Mouse (Mus musculus): Measurements from ENCODE around the gene Mmp10.

Mmp10 gene

DNA sequence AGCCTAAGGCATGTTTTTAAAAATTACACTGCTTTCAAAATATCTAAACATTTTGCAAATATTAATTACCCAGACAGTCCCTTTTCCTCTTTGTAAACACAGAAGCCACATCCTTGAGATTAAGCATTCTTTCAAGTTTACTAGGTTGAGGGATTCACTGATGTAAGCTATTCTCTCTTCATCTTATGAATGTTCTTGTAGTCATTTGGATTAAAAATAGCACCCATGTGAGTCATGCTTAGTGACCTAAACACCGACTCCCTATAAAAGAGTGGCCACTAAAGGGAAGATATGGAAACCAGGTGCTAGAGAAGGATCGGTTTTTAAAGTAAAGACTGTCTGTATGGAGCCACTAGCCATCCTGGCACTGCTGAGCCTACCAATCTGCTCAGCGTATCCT is at the start of gene Mmp10:
Gene Mmp10 (plus strand): TSS at position 302 of the 400 bp plus-strand sequence.
- DNase-seq (ENCODE audit: low read depth, low spot score) = no peak

- DNase-seq (ENCODE audit: low read depth, low spot score) = no peak
Measured at GRCm38 (mm10) chr9:7453302-7453701, 48.9 kb upstream of the Mmp10 start.

DNA sequence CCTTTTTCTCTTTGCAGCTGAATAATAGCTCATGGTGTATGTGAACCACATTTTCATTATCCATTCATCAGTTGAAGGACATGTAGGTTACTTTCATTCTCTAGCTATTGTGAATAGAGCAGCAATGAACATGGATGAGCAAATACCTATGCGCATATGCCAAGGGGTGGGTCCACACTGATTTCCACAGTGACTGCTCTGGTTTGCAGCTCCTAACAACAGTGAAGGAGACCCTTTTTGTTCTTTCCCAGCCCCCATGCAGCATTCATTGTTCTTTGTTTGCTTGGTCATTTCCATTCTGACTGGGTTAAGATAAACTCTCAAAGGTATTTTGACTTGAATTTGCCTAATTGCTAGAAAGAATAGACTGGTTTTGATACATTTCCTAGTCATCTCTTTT is 31.9 kb upstream of the Mmp10 start:
- no peak for DNase-seq (ENCODE audit: low read depth, low spot score)

- DNase-seq (ENCODE audit: low read depth, low spot score) = no peak
Measured at GRCm38 (mm10) chr9:7483684-7484394, 18.3 kb upstream of the Mmp10 start.

GRCm38 (mm10) chr9:7501138-7501537 is 1.0 kb upstream of the Mmp10 start:
- DNase-seq (ENCODE audit: low read depth, low spot score) = peak; percentile 72

DNA sequence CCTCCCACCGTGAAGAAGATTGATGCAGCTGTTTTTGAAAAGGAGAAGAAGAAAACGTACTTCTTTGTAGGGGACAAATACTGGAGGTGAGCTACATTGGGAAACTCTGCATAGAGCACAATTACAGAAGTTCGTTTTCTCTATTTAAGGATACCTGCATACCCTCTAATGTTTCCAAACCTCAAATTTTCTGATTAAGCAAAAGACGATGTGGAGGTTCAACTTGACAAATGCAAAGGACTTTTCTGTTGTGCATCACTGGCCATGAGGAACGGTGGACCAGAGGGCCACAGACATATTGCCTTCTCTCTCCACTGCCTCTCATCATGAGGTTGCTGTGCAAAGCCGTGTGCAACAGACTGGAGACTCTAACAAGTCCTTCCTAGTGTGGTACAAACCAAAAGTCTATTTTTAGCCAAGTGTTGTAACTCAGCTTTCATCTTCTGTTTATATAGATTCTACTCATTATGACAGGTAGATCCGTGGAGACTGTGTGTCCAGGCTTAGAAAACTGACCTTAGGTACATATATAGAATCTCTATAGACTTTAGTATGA is 5.2 kb downstream of the Mmp10 start:
- DNase-seq (ENCODE audit: low read depth, low spot score) = no peak

DNA sequence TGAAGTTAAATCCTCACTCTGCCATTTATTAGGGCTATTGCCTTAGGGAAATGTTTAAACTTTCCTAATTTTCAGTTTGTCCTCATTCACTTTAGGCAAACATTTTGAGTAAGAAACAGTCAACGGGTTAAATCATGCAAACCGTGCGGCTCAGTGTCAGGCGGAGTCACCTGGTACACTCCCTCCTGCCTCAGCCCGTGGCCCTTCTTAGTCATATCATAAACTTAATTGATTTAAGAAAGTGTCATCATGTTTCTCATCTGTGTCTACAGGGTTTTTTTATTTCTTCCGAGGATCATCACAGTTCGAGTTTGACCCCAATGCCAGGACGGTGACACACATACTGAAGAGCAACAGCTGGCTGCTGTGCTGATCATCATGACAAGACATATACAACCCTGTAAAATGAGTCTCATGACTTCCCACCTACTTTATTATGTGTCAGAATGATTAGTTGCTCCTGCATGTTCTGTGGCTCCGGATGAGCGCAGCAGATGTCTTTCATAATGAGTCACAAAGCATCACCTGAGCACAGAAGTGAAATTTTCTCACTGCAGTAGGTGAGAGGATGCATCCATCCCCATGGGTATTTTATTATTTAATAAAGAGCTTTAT is 7.6 kb downstream of the Mmp10 start:
- peak; percentile 82 for DNase-seq (ENCODE audit: low read depth, low spot score)

DNA sequence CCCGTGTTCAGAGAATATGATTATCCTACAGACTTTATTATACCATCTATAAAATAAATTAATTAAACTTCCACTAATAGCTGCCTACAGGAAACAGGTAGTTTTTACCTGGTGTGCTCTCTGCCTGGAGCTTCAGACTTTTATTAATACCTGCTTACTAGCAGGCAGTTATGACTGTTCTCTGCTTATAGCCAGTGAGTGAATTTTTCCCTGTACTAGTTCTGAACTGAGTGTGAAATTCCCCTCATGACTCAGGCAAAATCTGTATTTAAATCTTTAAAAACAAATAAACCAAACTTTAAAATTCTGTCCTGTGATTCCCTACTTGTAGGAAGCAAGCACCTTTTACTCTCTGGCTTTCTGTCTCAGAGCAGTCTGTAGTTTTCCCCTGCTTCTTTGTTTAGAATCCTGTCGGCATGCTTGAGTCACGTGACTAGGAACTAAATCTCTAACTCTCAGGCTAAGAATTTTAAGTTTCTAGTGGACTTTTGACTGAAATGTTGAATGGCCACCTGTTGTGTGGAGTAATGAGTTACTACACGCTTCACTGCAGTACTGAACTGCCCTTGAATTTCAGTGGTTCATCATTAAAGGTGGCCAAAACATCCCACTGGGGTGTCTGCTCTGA is 15.9 kb downstream of the Mmp10 start:
- no peak for DNase-seq (ENCODE audit: low read depth, low spot score)

GRCm38 (mm10) chr9:7526255-7526940 is 24.2 kb downstream of the Mmp10 start:
- no peak for DNase-seq (ENCODE audit: low read depth, low spot score)

DNA sequence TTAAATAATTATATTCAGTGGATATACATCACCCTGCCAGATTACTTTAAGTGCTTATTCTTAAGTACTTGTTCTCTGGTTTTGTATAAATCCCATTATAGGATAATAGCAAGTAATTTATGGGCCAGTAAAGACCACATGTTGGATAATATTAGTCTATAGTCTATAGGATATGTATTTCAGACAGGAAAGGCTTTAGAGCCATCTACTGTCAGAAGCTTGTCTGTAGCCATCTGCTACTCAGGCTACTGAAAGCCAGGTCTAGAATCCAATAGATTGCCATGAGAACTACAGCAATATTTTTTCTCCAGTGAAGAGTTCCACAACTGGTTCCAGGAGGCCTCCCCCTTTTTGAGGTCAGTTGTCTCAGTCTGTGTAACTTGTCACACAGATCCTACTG is 40.6 kb downstream of the Mmp10 start:
- no peak for DNase-seq (ENCODE audit: low read depth, low spot score)

GRCm38 (mm10) chr9:7544923-7545457 is 42.8 kb downstream of the Mmp10 start:
- no peak for DNase-seq (ENCODE audit: low read depth, low spot score)

DNA sequence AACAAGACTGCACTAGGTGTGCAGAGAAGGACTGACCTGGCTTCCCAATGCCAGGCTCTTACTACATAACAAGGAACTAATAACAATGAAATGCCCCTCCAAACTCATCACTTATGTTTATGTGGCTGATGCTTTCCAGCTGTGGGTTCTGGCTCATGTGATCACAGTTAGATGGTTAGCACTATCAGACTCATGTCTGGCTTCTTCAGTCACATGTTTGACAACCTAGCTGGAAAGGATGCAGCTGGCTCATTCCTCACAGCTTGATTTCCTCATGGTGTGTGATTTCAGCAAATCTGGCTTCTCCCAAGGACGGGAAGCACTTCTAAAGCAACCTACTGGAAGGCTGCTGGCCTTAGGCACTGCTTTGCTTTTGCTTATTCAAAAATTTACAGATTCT is 43.3 kb downstream of the Mmp10 start:
- DNase-seq (ENCODE audit: low read depth, low spot score) = no peak

DNA sequence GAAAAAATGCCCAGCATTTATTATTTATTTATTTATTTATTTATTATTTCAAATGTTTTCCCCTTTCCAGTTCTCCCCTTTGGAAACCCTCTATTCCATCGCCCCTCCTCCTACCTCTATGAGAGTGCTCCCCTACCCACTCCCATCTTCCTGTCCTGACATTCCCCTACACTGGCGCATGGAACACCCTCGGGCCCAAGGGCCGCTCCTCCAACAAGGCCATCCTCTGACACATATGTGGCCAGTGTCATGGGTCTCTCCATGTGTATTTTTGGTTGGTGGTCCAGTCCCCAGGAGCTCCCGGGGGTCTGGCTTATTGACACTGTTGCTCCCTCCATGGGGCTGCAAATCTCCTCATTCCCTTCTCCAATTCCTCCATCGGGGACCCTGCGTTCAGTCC is 43.8 kb downstream of the Mmp10 start:
- no peak for DNase-seq (ENCODE audit: low read depth, low spot score)

DNA sequence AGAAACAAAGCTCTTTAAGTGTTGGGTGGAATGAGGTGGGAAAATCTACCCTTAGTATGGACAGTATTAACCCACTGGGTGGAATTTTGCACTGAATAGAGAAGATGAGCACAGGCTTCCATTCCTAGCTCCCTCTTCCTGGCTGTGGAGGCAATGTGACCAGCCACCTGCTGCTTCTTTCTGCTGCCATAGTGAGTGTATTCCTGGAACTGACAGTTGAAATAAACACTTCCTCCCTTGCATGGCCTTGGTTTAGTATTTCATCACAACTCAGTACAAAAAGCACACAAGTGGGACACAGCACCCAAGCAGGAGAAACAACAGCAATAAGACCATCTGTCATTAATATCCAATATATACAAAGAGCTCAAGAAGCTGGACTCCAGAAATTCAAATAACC is 49.8 kb downstream of the Mmp10 start:
- no peak for DNase-seq (ENCODE audit: low read depth, low spot score)

DNA sequence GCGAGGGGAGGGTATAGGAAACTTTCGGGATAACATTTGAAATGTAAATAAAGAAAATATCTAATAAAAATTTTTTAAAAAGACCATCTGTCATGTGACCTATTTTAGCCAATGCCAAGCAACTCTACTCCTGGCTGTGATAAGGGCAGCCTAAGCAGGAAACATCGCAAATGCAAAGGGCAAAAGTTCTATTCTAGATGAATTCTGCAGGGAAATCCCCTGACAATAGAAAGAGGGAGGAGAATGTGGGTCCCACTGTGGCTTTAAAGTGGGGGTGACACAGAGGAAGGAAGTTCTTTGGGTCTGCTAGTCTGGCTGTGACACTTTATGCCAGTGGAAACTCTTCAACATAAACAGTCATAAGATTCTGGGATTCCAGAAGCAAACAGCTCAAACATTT is 51.4 kb downstream of the Mmp10 start:
- DNase-seq (ENCODE audit: low read depth, low spot score) = peak; percentile 70

- peak; percentile 39 for DNase-seq (ENCODE audit: low read depth, low spot score)
Measured at GRCm38 (mm10) chr9:7554382-7554781, 52.2 kb downstream of the Mmp10 start.

GRCm38 (mm10) chr9:7558221-7559017 is 56.3 kb downstream of the Mmp10 start, which contains the start of gene Mmp8:
Gene Mmp8, plus strand, starts transcription at chr9:7558456.
- DNase-seq (ENCODE audit: low read depth, low spot score) = no peak
